Mouse (Mus musculus) midbrain, postnatal 0 days (tissue): ENCODE measurements at regions not wholly inside any gene's neighbourhood (a gene's known extent, or its start where the extent isn't known, plus 50 kb on each side); places are given as distances from the start of the nearest gene placed in this dataset.

Experiments
- ATAC-seq: fragments of 200-750 bp; cut with Nextera tagmentation; 2 replicates; pipeline ENCODE4 v1.8.0; 2017; ENCODE audit warnings: moderate number of reproducible peaks, mild to moderate bottlenecking, moderate TSS enrichment, moderate library complexity; ENCODE audit not compliant: low FRiP score
- DNase-seq: peaks from one replicate; pipeline ENCODE4 v3.0.0-alpha.2; 2015; ENCODE audit warnings: low spot score
- H3K27ac ChIP-seq: fragments of 300-500 bp; sonication (generic); 2 replicates; pipeline ENCODE4 v1.5.1; 2014; ENCODE audit warnings: low read depth, mild to moderate bottlenecking, low read length, mixed read lengths
- H3K27me3 ChIP-seq: fragments of 300-500 bp; sonication (generic); 2 replicates; pipeline ENCODE4 v1.6.1; 2014; ENCODE audit warnings: low read length, control low read depth, mixed read lengths; ENCODE audit not compliant: insufficient read depth
- H3K36me3 ChIP-seq: fragments of 300-500 bp; sonication (generic); 2 replicates; pipeline ENCODE4 v1.6.1; 2014; ENCODE audit warnings: low read length, control low read depth, mixed read lengths; ENCODE audit not compliant: insufficient read depth
- H3K4me1 ChIP-seq: fragments of 300-500 bp; sonication (generic); 2 replicates; pipeline ENCODE4 v1.6.1; 2014; ENCODE audit warnings: mild to moderate bottlenecking, control low read depth, antibody characterized with exemption, low read length, mixed read lengths; ENCODE audit not compliant: insufficient read depth
- H3K4me2 ChIP-seq: fragments of 300-500 bp; sonication (generic); 2 replicates; pipeline ENCODE4 v1.6.1; 2014; ENCODE audit warnings: low read depth, mild to moderate bottlenecking, low read length, mixed read lengths; ENCODE audit not compliant: poor library complexity, severe bottlenecking
- H3K4me3 ChIP-seq: fragments of 300-500 bp; sonication (generic); 2 replicates; pipeline ENCODE4 v1.5.1; 2014; ENCODE audit warnings: low read depth, mild to moderate bottlenecking, low read length, moderate library complexity
- H3K9ac ChIP-seq: fragments of 300-500 bp; sonication (generic); replicated peaks from 2 replicates; pipeline ENCODE4 v1.6.1; 2014; ENCODE audit warnings: mild to moderate bottlenecking, low read length, moderate library complexity, mixed read lengths; ENCODE audit not compliant: poor library complexity, severe bottlenecking
- H3K9me3 ChIP-seq: fragments of 300-500 bp; sonication (generic); 2 replicates; pipeline ENCODE4 v1.6.1; 2016; ENCODE audit warnings: low read length, control low read depth
- CTCF ChIP-seq: IDR thresholded peaks from 2 replicates; pipeline ENCODE4 v1.5.1; 2016; ENCODE audit warnings: antibody characterized with exemption, mild to moderate bottlenecking
- whole genome bisulfite sequencing: fragments of 180-500 bp; shearing (Covaris S2); extraction: QIAGEN DNeasy Blood & Tissue Kit; methylation state at CpG from one replicate; pipeline ENCODE4 v1.1.7; 2014; 5-methylcytosine and 5-hydroxymethylcytosine counted together

DNA sequence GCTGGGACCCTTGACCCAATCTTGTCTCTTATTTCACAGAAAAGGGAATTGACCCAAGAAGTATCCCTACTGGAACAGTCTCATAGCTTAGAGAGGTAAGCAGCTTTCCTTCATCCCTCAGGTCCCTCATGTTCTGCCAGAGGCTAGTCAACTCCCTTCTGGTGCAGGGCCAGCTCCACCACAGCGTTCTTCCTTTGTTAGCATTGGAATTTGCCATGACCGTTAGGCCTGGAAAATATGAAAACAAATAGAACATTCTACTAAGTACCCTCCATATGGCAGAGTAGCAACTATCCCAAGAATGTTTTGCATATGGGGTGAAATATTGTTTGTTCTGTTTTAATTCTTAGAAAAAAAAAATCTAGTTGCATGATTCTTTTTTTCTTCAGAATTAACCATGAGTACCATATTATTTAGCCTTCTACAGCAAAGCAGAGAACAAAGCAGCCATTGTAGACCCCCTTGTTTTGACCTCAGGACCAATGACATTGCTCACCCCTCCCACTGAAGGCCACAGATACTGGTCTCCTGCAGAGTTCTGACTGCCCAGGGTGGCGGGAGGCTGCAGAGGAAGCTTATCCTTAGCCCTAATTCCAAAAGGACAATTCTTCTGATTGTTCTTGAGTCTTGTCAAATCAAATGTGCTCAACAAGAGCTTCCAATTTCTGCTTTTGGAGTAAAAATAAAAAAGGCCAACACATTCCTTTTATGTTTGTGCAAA lies 78.1 kb upstream of the Ehbp1 start:
- ATAC-seq (no peak), DNase-seq (peak; percentile 14)
- no peaks in the 10 kb centered on the region for H3K27me3 ChIP-seq
- H3K36me3 ChIP-seq, result no peaks in the 10 kb centered on the region
- H3K4me2 ChIP-seq, result no peak overlapping the region
- H3K9ac ChIP-seq, result no peak overlapping the region
- no peak overlapping the region for H3K27ac ChIP-seq
- H3K4me3 ChIP-seq, result no peak overlapping the region
- no peak for TF ChIP-seq CTCF
- H3K4me1 ChIP-seq, result no peaks in the 10 kb centered on the region
- H3K9me3 ChIP-seq, result no peaks in the 10 kb centered on the region
- 35% methylated on average over 3 of the region's 3 CpGs for WGBS

DNA sequence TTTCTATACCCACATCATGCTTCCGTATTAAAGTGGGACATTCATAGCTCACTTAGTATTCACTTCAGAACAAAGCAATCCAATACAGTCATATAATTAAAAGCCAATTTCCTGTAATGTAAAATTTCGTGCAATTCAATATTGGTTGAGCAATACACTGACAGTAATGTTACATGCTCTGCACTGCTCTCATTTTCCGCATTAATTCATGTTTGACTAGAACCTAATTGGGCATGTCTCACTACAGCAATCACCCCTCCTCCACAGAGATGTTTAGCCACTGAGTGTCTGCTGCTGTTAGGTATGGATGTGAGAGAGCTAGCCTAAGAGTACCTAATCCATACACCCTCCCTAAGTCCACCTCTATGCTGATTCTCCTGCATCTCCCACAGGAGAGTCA lies 79.7 kb upstream of the Ehbp1 start:
- Histone ChIP-seq H3K9me3 (no peaks in the 10 kb centered on the region), H3K36me3 (no peaks in the 10 kb centered on the region), H3K4me1 (no peaks in the 10 kb centered on the region), H3K9ac (no peak overlapping the region), H3K27ac (no peak overlapping the region), H3K27me3 (no peaks in the 10 kb centered on the region), H3K4me2 (no peak overlapping the region), H3K4me3 (no peak overlapping the region)
- 81% methylated on average over 3 of the region's 3 CpGs for WGBS
- no peak for TF ChIP-seq CTCF
- ATAC-seq, result no peak
- DNase-seq, result peak; percentile 19

- Histone ChIP-seq H3K4me2 (no peak overlapping the region), H3K9me3 (no peaks in the 10 kb centered on the region), H3K4me3 (no peak overlapping the region), H3K4me1 (no peaks in the 10 kb centered on the region), H3K27me3 (no peaks in the 10 kb centered on the region), H3K9ac (no peak overlapping the region), H3K27ac (no peak overlapping the region), H3K36me3 (no peaks in the 10 kb centered on the region)
- DNase-seq (peak; percentile 72), ATAC-seq (peak; percentile 84)
- WGBS, result 7% methylated on average over 5 of the region's 5 CpGs
- peak; percentile 63 for TF ChIP-seq CTCF
Observed at GRCm38 (mm10) chr11:22437140-22437850, 74.6 kb upstream of the Tmem17 start.

DNA sequence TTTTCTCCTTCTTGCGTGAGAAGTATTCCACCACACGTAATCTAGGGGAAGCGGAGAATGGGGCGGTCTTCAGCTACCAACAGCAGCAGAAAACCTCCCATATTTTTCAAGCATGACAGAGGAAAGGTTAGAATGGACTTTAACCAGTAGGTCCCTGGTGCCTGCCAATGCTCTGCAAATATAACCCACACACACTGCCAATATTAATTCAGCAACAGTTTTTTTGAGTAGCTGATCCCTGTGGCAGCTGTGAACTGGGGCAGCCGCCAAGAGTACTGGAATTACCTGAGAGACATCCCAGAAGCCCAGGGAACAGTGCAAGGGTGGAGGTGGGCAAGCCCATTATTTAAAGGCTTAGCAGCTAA lies 74.1 kb upstream of the Tmem17 start:
- Histone ChIP-seq H3K4me1 (no peaks in the 10 kb centered on the region), H3K27me3 (no peaks in the 10 kb centered on the region), H3K9ac (no peak overlapping the region), H3K9me3 (no peaks in the 10 kb centered on the region), H3K27ac (no peak overlapping the region), H3K4me3 (no peak overlapping the region), H3K4me2 (no peak overlapping the region), H3K36me3 (no peaks in the 10 kb centered on the region)
- TF ChIP-seq CTCF, result no peak
- DNase-seq, result no peak
- no peak for ATAC-seq
- WGBS, result 75% methylated on average over 5 of the region's 5 CpGs

GRCm38 (mm10) chr11:22438441-22439066 lies 73.3 kb upstream of the Tmem17 start:
- H3K4me1 ChIP-seq, result no peaks in the 10 kb centered on the region
- H3K36me3 ChIP-seq, result no peaks in the 10 kb centered on the region
- no peak overlapping the region for H3K4me2 ChIP-seq
- 73% methylated on average over 2 of the region's 2 CpGs for WGBS
- peak; percentile 8 for DNase-seq
- H3K27ac ChIP-seq, result no peak overlapping the region
- H3K9ac ChIP-seq, result no peak overlapping the region
- no peak for TF ChIP-seq CTCF
- ATAC-seq, result no peak
- H3K4me3 ChIP-seq, result no peak overlapping the region
- H3K27me3 ChIP-seq, result no peaks in the 10 kb centered on the region
- no peaks in the 10 kb centered on the region for H3K9me3 ChIP-seq

DNA sequence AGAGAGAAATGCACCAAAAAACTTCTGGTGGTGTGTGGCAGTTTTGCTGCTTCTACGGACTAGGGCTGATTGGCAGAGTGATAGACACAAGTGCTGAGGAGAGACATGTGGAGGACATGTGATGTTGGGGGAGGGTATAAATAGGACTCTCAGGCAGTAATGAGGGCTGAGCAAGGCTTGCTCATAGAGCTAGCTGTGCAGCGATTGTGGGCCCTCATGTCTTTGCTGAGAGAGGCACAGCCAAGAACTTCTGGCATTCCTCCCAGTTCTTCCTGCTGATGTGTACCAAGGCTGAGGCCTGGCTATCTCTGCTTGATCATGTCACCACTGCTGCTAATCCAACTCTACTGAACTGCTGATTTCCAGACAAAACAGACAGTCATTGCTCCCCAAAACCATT lies 71.4 kb upstream of the Tmem17 start:
- DNase-seq (peak; percentile 78), ATAC-seq (no peak)
- Histone ChIP-seq H3K27me3 (no peaks in the 10 kb centered on the region), H3K9ac (no peak overlapping the region), H3K4me2 (no peak overlapping the region), H3K36me3 (no peaks in the 10 kb centered on the region), H3K27ac (no peak overlapping the region), H3K9me3 (no peaks in the 10 kb centered on the region), H3K4me3 (no peak overlapping the region), H3K4me1 (no peaks in the 10 kb centered on the region)
- WGBS, result 71% methylated on average over 2 of the region's 2 CpGs
- TF ChIP-seq CTCF, result no peak
